Mouse (Mus musculus) cortical plate, adult 2 months (tissue): ENCODE measurements at regions not wholly inside any gene's neighbourhood (a gene's known extent, or its start where the extent isn't known, plus 50 kb on each side); places are given as distances from the start of the nearest gene placed in this dataset.

Experiments
- CTCF ChIP-seq: fragments of 200-500 bp; IDR thresholded peaks from 2 replicates; pipeline ENCODE4 v1.5.1; 2011; ENCODE audit warnings: mild to moderate bottlenecking, control low read depth, low read length; ENCODE audit not compliant: insufficient read depth; ENCODE audit errors: extremely low read depth
- POLR2A ChIP-seq: fragments of 200-500 bp; IDR thresholded peaks from 2 replicates; pipeline ENCODE4 v1.6.1; 2011; ENCODE audit warnings: mild to moderate bottlenecking, low read length, control low read depth; ENCODE audit not compliant: insufficient read depth; ENCODE audit errors: extremely low read depth

DNA sequence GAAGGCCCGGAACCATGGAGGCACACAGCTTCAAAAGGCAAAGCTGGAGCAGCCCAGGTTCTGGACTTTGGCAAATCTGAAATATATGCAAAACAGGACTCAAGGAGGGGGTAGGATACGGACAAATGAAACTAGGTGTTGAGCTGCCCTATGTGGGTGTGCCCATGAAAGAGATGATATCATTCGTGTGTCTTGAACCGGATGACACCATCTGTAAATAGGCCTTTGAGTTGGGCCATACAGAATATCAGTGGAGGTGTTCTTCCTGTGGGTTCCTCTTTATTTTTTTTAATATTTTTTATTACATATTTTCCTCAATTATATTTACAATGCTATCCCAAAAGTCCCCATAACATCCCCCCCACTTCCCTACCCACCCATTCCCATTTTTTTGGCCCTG is 478.1 kb downstream of the Prdm13 start:
- TF ChIP-seq CTCF (no peak), POLR2A (no peak)
